Mouse (Mus musculus): ENCODE data around the gene Tmem19. TPM values are rescaled to one million over a fixed set of nuclear protein-coding genes. Genes with fewer than 3 reads are reported as not detected.

Tmem19 gene
- total RNA-seq, 2 experiments from 2014 or later, result 11.6 to 14.2 TPM

DNA sequence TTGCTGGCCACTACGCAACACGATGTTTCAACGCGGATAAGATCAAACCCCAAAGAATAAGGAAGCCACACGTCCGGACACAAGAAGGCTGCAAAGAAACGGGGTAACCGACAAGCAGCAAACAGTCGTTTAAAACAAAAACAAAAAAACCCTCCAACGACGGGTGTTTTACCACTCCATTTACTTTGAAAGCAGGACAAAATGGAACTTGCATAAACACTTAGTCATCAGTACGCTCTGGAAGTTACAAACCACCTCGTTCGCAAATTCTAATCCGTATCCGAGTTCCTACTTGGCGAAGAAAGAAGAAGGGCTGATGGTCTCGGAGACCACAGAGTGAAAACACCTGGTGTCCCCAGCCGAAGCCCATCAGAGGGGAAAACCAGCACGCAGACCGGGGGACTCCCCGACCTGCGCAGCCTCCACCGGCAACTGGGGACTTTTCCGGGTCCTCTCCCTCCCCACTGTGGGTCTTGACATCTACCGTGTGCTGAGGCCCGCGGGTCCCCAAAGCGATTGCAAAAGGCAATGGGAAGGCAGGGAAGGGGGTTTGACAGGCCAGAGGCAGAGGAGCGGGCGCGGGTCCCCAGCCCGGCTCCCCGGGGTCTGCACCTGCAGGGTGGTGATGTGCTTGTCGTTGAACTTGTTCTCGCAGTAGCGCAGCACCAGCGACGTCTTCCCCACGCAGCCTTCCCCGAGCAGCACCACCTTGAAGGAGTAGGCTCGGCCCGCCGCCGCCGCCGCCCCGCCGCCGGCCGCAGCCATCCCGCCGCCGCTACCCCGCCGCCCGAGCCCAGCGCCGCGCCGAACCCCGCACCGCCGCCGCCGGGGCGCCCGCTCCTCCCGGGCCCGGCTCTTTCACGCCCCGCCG is 47.5 kb downstream of the Tmem19 start:
- intact Hi-C loops (cut with DNase I; ENCODE audit: low total_unique reads), result no loop called here
- peak; percentile 30 for DNase-seq

DNA sequence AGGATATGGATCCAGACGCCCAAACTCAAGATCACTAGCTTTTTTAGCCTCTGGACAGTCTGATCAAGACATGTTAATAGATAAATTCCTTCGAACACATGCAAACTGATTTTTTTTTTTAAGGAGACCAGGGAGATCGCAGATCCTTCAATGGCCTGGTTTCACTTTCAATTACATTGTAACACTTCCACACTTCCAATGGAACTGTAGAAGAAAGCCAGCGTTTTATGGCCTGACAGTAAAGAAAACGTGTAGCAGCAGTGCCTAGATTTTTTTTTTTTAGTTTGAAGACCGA is 48.1 kb downstream of the Tmem19 start:
- no peak for DNase-seq
- intact Hi-C loops (cut with DNase I; ENCODE audit: low total_unique reads), result no loop called here

DNA sequence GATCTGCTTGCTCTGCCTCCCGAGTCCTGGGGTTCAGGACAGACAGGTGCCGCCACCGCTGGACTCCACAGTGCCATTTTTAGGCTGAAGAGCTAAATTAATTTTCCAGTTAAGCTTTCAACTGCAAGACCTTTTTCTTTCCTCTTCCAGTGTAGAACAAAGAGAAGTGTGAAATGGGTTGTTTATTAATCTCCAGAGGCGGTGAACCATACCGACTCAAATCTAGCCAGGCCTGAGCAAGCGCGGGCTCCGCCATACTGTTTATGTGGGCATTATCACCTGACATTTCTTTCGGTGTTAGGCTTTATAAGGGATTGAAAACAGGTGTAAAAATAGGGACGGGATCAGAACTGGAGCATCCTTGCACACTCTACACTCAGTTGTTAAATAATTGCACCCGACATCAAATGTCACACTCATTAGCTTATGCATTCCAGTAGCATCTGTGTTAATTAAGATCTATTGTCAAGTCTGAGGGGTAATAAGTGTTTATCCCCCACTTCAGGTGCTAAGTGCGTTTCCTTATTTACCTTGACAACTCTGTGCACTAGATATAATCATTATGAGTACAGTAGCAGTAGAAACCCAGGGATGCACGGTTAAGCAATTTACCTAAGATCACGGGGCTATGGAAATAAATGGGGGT is 48.5 kb downstream of the Tmem19 start:
- intact Hi-C loops (cut with DNase I; ENCODE audit: low total_unique reads), result no loop called here
- DNase-seq, result no peak

DNA sequence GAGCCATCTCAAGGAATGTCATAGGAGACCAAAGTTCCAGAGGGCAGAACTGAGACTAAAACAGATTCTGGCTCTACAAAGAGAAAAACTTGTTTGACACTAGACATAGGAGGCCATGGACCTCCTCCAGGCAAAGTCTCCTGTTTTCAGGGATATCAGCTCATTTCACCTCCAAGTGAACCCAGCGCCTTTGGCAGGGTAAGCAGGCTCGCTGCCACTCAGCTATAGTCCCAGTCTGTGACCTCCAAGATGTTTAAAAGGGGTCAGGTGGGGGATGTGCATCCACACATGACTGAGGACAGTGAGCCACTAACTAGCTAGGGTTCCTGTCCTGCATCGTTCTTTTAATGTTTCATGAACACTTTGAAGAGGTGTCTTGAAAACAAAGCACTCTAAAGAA is 49.6 kb downstream of the Tmem19 start:
- DNase-seq, result no peak
- intact Hi-C loops (cut with DNase I; ENCODE audit: low total_unique reads), result no loop called here

DNA sequence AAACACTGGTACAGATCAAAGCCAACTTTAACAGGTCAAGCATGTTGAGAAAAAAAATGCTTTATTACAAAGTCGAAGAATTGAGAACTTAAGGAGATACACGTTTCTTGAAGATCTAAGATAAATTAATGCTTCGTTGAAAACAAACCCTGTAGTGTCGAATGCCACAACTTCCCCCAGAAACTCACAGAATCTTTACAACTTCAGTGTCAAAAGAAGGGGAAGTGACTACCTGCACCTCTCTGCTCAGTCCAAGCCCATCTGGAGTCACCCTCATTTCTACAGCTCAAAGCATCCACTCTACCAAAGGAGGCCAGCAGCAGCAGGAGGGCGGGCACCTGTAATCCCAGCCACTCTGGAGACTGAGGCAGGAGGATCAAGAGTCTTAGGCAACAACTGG is 50.1 kb downstream of the Tmem19 start:
- DNase-seq, result no peak
- intact Hi-C loops (cut with DNase I; ENCODE audit: low total_unique reads), result no loop called here

DNA sequence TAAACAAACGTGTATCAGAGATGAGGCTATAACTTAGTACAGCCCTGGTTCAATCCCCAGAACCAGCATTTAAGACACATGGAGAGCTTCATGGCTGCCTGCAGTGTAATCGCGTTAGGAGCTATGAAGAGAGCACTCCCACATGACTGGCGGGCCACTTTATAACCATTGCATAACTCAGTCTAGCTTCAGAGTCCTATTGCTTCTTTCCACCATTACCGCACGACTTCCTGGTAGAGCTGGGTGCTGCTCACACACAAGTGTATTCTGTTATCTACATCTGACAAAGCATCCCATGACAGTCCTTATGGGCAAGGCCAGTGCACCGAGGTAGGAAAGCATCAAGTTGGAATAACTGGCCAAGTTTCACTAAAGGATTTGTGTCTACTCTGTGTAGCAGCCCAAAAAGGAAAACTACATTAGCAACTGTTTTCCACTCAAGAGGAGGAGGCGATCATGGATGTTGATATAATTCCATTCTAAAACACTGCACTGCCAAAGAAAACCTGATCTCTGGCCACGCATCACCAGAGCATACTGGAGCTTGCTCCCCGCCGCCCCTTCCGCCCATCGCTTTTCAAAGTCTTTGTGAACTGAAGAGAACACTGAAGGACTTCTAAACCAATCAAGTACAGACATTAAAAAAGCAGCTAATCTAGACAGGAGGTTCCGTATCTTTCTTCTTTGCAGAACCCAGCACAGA is 50.9 kb downstream of the Tmem19 start:
- intact Hi-C loops (cut with DNase I; ENCODE audit: low total_unique reads), result no loop called here
- no peak for DNase-seq

DNA sequence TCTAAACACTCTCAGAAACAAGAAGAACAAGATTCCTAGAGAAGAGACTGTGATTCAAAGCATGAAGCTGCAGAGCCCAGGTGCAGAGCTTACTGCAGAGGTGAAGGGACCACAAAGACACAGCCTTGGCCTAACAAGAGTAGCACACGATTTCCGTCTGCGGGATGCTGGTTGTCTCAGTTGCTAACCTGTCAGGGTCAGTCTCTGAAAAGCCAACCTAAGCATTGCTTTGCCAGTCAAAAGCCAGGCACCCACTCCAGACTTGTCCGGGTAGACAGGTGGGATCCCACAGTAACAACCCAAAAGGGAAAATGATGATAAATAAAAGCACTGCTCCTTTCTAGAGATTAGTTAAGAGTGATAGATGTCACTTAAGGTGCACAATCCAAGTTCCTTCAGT is 53.1 kb downstream of the Tmem19 start:
- intact Hi-C loops (cut with DNase I; ENCODE audit: low total_unique reads), result loop anchor here (10.0 kb wide), 1 partner anchor 54 kb away; the partner anchor contains the start of gene Tbc1d15
- no peak for DNase-seq

DNA sequence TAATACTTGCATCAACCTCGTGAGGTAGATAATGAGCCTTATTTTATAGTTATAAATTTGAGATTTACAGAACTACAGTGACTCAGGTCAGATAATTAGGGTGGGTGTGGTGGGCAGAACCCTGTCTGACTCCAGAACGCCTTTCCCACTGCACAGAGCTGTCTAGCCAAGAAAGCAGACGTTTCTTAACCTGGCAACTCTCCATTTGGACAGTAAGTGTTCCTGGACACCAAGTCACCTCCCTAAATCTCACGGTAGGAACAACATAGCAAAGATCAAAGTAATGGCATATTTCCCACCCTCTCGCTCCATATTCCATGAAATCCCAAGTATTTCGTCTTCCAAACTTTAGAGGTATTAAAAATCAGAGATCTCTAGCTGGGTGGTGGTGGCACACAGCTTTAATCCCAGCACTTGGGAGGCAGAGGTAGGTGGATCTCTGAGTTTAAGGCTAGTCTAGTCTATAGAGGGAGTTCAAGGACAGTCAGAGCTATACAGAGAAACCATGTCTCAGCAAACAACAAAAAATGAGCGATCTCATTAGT is 54.9 kb downstream of the Tmem19 start:
- intact Hi-C loops (cut with DNase I; ENCODE audit: low total_unique reads), result loop anchor here (10.0 kb wide), 1 partner anchor 53 kb away; the partner anchor contains the start of gene Tbc1d15
- no peak for DNase-seq

DNA sequence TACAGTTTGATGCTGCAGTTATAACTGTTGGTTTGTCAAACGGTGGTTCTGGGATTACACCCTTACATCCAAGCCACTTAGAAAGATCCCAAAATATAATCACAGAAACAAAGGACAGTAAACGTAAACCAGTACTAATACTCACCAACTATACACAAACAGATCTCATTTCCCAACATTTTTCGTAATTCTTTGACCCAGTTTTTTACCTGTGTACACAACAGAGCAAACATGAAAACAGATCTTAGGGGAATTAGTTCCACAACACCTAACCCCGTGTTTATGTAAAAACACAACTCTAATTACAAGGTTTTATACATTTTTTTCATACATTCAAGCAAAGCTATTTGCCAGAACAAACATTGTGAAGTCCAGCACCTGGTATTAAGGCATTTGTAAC is 63.6 kb downstream of the Tmem19 start:
- DNase-seq, result no peak
- intact Hi-C loops (cut with DNase I; ENCODE audit: low total_unique reads), result no loop called here

DNA sequence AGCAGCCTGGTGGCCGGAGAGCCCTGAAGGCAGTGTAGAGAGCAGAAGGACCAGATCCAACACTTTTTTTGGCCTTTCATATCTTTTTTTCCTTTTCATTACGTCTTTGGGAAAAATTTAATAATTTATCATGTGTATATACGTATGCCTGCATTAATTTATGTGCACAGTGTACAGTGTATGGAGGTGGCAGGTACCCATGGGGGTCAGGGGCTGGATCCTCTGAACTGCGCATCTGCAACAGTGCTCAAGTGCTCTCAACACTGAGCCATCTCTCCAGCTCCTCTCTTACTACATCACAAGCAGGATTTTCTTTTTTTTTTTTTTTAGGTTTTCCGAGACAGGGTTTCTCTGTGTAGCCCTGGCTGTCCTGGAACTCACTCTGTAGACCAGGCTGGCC is 64.7 kb downstream of the Tmem19 start:
- intact Hi-C loops (cut with DNase I; ENCODE audit: low total_unique reads), result no loop called here
- no peak for DNase-seq

DNA sequence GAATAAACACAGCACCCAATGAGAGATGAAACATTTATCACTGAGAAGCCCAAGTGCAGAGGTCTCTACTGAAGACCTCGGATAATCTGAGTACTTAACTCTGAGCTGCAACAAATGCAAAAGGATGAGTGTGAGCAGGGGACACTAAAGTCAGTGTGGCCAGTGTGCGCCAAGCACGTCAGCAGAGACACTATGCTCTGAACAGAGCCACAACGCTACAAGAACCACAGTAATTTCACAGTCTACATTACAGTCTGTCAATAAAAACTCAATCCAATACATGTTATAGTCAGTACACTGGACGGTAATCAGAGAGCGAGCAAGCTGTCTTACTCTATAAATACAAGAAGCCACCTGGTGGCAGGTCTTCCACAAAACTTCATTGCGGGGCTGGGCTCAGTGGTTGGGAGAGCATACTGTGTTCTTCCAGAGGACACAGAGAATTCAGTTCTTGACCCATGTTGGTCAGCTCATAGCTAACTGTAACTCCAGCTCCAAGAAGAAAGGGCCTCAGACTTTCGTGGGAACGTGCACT is 65.8 kb downstream of the Tmem19 start:
- no peak for DNase-seq
- intact Hi-C loops (cut with DNase I; ENCODE audit: low total_unique reads), result no loop called here

DNA sequence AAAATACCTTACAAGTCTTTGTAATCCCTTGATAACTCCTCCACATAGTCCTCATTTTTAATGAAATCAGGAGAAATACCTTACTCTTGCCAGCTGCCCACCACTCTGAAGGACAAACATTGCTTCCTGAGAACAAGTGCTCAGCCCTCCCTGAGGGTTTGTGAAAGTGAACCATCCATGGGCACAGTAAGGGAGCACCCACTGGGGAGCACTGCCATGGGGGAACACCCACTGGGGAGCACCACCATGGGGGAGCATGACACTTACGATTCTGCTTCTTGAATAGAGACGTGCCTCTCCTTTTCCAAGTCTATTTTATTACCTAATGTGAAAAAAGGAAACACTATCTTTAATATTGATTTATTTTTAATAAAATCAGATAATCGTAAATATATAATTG is 67.1 kb downstream of the Tmem19 start:
- intact Hi-C loops (cut with DNase I; ENCODE audit: low total_unique reads), result no loop called here
- no peak for DNase-seq

DNA sequence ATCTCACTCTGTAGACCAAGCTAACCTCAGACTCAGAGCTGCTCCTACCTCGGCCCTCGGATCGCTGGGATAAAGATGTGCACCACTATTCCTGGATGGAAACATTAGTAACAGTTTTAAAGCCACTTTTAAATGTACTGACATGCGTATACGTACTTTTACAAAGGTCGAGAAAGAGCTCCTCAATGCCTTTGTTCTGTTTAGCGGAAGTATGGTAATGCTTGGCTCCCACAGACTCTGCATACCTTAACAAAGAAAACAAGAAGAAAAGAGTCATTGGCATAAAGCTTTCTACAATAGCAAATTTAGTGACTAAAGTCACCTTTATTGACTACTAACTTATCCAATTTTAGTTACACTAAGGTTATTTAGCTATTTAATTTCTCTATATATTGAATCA is 67.6 kb downstream of the Tmem19 start:
- intact Hi-C loops (cut with DNase I; ENCODE audit: low total_unique reads), result no loop called here
- DNase-seq, result no peak

DNA sequence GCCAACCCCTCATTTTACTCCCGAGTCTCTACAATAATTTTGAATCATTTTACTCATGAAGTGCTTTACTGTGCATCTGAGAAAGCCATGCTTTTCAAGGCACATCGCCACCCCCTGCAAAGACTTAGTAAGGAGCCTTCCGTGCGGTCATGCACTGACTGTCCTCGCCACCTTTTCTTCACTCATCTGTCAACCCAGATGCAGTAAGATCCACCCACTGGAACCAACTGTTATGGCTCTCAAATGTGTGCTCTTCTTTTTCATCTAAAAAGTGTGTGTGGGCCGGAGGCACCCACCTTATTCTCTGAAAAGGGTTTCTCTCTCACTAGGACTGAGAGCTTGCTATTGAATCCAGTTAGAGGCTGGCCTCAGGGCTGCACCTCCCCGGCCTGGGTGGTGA is 68.4 kb downstream of the Tmem19 start:
- intact Hi-C loops (cut with DNase I; ENCODE audit: low total_unique reads), result no loop called here

DNA sequence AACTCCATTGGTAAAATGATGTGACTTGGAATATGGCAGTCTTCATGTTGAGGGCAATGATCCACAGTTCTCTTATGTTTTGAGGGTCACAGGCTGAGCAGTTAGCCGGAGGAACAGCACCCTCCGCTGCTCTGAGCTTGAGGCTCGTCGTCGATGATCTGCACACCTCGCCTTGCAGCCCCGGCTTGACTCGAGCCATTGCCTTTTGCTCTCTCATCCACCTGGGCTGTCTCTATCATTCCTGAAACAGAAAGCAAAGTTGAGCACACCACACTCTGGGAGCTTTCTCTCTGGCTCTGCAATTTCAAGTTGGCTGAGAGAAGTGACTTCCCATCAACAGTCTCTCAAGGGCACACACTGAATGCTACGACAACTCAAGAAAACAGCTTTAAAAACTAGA is 71.6 kb downstream of the Tmem19 start:
- DNase-seq, result no peak
- intact Hi-C loops (cut with DNase I; ENCODE audit: low total_unique reads), result no loop called here

More for the DNA sequence above, 68.4 kb downstream of the Tmem19 start:
- no peak for DNase-seq

Other genes with a start within 250 kb of the Tmem19 start
- gene Tph2, start 177.5 kb downstream of the Tmem19 start, total RNA-seq (2021), result not detected
- 10 to 100 TPM; 35.6 to 39.4 TPM for gene Tbc1d15, start 111.0 kb downstream of the Tmem19 start, total RNA-seq (2021)
- gene Rab21, start 46.9 kb downstream of the Tmem19 start, total RNA-seq (2021), result 10 to 100 TPM; 29.3 to 31.6 TPM
- gene Thap2, start 21.9 kb upstream of the Tmem19 start, total RNA-seq (2021), result 1 to 10 TPM; 4.3 to 4.6 TPM
- 10 to 100 TPM in 1 of 2 experiments, 1 to 10 TPM in 1; 9.8 to 11.4 TPM for gene Zfc3h1, start 22.5 kb upstream of the Tmem19 start, total RNA-seq (2021)
- gene A930009A15Rik, start 207.5 kb upstream of the Tmem19 start, total RNA-seq (2021), result not detected
- under 1 TPM; 0.14 to 0.31 TPM for gene Lgr5, start 225.3 kb upstream of the Tmem19 start, total RNA-seq (2021)

All from gastrocnemius, postnatal 14 days (tissue).